Mouse (Mus musculus): ENCODE results near the gene Catsperg1. TPM values are rescaled to one million over a fixed set of nuclear protein-coding genes. Genes with fewer than 3 reads are reported as not detected.

The Catsperg1 gene
- polyA plus RNA-seq, 1 experiment from 2014 or later: 2.5 TPM

DNA sequence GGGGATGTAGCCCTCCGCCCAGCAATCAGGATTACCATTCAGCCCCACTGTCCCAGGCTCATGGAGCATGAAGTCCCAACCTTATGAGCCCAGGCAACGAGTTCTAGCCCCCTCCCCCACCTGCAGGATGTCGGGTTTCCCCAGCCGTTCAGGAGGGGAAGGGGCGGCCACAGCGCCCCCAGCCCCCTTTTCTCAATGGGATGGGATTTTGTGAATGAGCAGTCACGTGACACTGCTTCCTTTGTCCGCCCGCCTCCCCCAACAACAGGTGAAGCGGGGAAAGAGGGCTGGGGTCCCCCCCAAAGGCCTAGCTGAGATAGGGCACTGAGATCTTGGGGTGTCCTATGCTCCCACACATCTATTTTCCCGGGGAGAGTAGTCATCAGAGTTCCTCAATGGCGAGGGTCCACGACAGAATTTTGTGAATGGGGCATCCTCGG, 45.0 kb downstream of the Catsperg1 start:
- Histone ChIP-seq H3K4me3 (ENCODE audit: low read length) (peak overlapping the region; percentile 80), H3K9ac (ENCODE audit: low read depth, low read length) (peak overlapping the region; percentile 82), H3K36me3 (ENCODE audit: control insufficient read depth, insufficient read depth, low read length) (peaks cover 7% of the 10 kb centered on the region), H3K4me2 (ENCODE audit: low read length) (peak overlapping the region; percentile 76), H3K27ac (ENCODE audit: low read depth, low read length) (peak overlapping the region; percentile 90), H3K27me3 (replicated peaks; ENCODE audit: control insufficient read depth, insufficient read depth, low read length) (peaks cover 21% of the 10 kb centered on the region), H3K4me1 (ENCODE audit: control insufficient read depth, insufficient read depth, low read depth, low read length) (peaks cover 27% of the 10 kb centered on the region), H3K9me3 (ENCODE audit: control insufficient read depth, low read length) (no peaks in the 10 kb centered on the region)
- peak; percentile 6 for ATAC-seq
- 0% methylated on average over 14 of the region's 14 CpGs for WGBS

DNA sequence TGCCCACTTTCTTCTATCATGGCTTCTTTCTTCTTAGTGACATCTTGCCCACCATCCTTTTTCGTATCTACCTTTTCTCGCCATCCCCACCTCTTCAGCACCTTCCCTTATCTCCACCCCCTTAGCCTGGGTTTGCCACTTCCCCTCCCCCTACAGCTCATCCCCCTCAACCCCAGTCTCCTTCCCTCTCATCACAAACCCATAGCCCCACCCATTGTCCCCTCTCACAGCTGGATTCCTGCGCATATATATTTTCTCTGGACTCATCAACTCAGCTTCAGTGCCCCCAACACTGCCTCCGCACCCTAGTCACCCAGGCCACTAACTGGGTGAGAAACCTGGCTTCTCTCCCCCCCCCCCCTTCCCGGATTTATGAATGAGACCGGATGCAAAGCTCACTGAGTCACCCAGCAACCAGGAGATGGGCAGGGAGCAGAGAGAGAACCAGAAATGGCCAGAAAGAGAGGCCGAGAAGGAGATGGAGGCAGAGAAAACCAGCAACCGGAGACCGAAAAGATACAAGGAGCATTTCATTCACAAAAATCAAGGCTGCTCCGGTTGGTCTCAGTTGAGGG, 45.6 kb downstream of the Catsperg1 start:
- H3K27me3 ChIP-seq (replicated peaks; ENCODE audit: control insufficient read depth, insufficient read depth, low read length): peaks cover 15% of the 10 kb centered on the region
- H3K4me1 ChIP-seq (ENCODE audit: control insufficient read depth, insufficient read depth, low read depth, low read length): peaks cover 27% of the 10 kb centered on the region
- peak overlapping the region; percentile 76 for H3K4me2 ChIP-seq (ENCODE audit: low read length)
- ATAC-seq: no peak
- H3K27ac ChIP-seq (ENCODE audit: low read depth, low read length): peak overlapping the region; percentile 90
- peak overlapping the region; percentile 80 for H3K4me3 ChIP-seq (ENCODE audit: low read length)
- no peaks in the 10 kb centered on the region for H3K9me3 ChIP-seq (ENCODE audit: control insufficient read depth, low read length)
- 4% methylated on average over 10 of the region's 10 CpGs for WGBS
- peak overlapping the region; percentile 82 for H3K9ac ChIP-seq (ENCODE audit: low read depth, low read length)
- peaks cover under 1% of the 10 kb centered on the region for H3K36me3 ChIP-seq (ENCODE audit: control insufficient read depth, insufficient read depth, low read length)

DNA sequence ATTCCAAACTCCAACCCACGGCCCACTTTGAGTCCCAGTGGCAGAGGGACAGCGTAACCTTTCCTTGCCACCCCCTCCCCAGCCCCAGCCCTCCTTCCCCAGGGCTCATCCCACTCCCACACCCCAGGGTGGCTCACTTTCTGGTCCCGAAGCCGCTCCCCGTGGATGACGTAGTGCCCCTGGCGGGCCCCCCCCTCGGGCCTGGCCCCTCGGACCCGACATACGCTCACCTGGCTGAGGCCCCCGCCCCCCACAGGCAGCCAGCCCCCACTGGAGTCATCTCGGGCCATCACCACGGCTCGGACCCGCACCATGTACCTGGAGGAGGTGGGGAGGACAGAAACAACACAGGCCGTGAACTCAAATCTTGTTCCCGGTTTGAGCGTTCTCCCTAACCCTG, 46.2 kb downstream of the Catsperg1 start:
- H3K4me2 ChIP-seq (ENCODE audit: low read length): peak overlapping the region; percentile 76
- ATAC-seq: no peak
- peak overlapping the region; percentile 82 for H3K9ac ChIP-seq (ENCODE audit: low read depth, low read length)
- H3K4me1 ChIP-seq (ENCODE audit: control insufficient read depth, insufficient read depth, low read depth, low read length): peaks cover 27% of the 10 kb centered on the region
- WGBS: 18% methylated on average over 18 of the region's 19 CpGs
- peaks cover 10% of the 10 kb centered on the region for H3K27me3 ChIP-seq (replicated peaks; ENCODE audit: control insufficient read depth, insufficient read depth, low read length)
- no peaks in the 10 kb centered on the region for H3K36me3 ChIP-seq (ENCODE audit: control insufficient read depth, insufficient read depth, low read length)
- H3K9me3 ChIP-seq (ENCODE audit: control insufficient read depth, low read length): no peaks in the 10 kb centered on the region
- H3K4me3 ChIP-seq (ENCODE audit: low read length): peak overlapping the region; percentile 80
- H3K27ac ChIP-seq (ENCODE audit: low read depth, low read length): no peak overlapping the region

DNA sequence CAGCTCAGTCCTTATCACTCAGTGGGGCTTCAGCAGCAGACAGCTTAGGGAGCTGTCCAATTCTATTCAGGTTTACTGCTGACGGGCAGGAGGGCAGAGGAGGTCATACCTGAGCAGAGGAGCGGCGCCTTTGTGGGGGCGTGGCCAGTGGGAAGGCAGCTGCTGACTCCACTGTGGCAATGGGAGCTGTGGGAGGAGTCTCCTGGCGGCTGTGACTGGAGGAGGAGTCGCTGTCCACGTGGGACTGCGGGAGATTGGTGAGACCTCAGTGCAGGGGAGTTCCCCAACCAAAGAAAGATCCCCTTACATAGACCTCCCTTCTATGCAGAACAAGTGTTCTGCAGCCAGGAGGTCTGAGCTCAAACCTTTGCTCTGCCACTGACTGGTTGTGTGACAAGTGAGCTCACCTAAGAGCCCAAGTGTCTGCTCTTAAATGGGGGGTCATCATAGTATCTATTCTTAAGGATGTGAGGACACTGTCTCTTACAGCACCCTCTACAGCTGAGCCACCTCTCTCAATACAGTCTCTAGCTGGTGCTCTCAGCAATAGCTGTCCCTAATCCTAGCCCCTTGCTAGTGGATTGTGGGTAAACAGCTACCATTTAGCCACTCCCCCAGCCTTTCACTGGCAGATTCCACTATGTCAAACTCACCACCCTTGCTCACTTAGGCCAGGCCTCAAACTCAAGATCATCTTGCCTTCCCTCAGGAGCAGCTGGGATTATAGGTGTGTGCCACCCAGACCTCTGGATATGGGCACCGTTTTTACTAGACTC, 50.9 kb downstream of the Catsperg1 start:
- Histone ChIP-seq H3K27me3 (replicated peaks; ENCODE audit: control insufficient read depth, insufficient read depth, low read length) (peaks cover 3% of the 10 kb centered on the region; the same call in 1 of the 2 replicates), H3K36me3 (ENCODE audit: control insufficient read depth, insufficient read depth, low read length) (peaks cover 2% of the 10 kb centered on the region), H3K4me1 (ENCODE audit: control insufficient read depth, insufficient read depth, low read depth, low read length) (peaks cover 5% of the 10 kb centered on the region), H3K27ac (ENCODE audit: low read depth, low read length) (no peak overlapping the region), H3K9me3 (ENCODE audit: control insufficient read depth, low read length) (no peaks in the 10 kb centered on the region), H3K9ac (ENCODE audit: low read depth, low read length) (no peak overlapping the region), H3K4me3 (ENCODE audit: low read length) (no peak overlapping the region), H3K4me2 (ENCODE audit: low read length) (no peak overlapping the region)
- no peak for ATAC-seq
- WGBS: 23% methylated on average over 9 of the region's 9 CpGs

DNA sequence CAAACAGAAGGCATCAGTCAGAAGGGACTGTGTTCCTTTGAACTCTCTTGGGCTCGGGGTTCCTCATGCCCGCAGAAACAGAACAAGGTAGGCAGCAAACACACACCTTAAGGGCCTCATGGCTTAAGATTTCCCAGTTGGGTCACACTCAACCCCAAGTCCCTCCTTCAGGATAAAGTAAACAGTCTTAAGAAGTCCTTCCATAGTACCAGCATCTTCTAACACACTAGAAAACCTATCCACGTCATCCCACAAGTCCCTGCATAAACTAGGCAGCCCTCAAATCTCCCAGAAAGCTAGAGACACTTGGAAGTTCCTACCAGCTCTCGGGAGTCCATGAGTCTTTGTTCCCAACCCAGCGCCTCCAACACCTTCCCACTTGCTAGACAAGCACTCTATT, 51.5 kb downstream of the Catsperg1 start:
- H3K9ac ChIP-seq (ENCODE audit: low read depth, low read length): no peak overlapping the region
- ATAC-seq: no peak
- no peak overlapping the region for H3K4me3 ChIP-seq (ENCODE audit: low read length)
- H3K27me3 ChIP-seq (replicated peaks; ENCODE audit: control insufficient read depth, insufficient read depth, low read length): peaks cover 3% of the 10 kb centered on the region; the same call in 1 of the 2 replicates
- WGBS: 89% methylated on average over 5 of the region's 5 CpGs
- H3K4me1 ChIP-seq (ENCODE audit: control insufficient read depth, insufficient read depth, low read depth, low read length): no peaks in the 10 kb centered on the region; the same call in 1 of the 2 replicates
- no peaks in the 10 kb centered on the region for H3K9me3 ChIP-seq (ENCODE audit: control insufficient read depth, low read length)
- no peak overlapping the region for H3K4me2 ChIP-seq (ENCODE audit: low read length)
- H3K27ac ChIP-seq (ENCODE audit: low read depth, low read length): no peak overlapping the region
- H3K36me3 ChIP-seq (ENCODE audit: control insufficient read depth, insufficient read depth, low read length): peaks cover 2% of the 10 kb centered on the region

DNA sequence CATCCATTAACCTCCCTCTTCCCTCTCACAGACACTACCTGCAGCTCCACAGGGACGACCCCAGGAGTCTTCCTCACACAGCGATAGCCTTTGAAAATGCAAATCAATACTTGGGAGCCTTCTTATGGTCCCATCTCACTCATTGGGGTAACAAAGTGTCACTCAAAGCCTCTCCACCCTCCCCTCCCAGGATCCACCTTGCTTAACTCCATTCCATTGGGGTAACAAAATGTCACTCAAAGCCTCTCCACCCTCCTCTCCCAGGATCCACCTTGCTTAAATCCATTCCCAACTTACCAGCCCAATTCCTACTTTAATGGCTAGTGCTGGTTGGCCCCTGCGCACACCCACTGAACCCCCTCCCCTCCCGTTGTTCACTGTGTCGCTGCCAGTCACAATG, 55.6 kb downstream of the Catsperg1 start:
- no peak for ATAC-seq
- no peak overlapping the region for H3K4me3 ChIP-seq (ENCODE audit: low read length)

DNA sequence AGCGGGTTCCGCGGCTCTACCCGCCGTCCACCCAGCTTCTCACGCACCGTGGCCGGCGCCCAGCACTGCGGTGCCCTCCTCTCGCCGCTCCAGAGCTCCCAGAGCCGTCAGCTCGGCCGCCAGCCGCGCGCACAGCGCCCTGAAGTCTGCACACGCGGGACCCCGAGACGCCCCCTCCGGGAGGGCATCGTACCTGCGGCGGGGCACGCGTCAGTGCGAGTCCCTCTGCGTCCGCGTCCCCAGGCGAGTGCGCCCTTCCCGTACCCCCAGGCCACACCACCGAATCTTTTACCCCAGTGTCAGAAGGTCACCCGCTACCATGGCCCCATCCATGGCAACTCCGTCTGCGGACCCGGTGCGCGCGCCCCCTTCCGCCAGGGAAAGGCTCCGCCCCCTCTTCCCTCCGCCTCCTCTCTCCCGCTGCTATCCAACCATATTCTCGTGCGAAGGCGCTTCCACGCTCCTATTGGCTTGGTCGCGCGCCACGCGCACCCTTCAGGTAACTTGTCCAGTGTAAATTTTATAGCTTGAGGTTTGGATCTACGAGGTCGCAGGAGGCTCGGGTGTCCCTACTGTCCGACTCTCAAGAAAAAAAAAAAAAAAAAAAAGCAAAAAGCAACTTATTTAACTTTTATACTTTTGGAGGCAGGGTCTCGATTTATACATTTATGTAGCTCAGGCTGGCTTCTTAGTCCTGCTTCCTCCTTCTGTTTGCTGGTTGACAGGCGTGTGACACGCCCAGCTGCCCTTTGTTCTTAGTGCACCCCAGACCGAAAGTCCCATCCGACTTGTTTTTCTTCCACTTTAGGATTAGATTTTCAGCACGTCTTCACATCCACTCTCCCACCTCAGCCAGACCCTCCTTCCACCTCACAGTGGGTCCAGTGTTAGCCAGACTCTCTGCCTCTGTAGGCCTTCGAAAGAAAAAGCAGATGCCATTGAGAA, 57.7 kb downstream of the Catsperg1 start, which contains the start of gene Fam98c:
Gene Fam98c, minus strand, starts transcription at position 397 of the 945 bp plus-strand sequence.
- Histone ChIP-seq H3K27ac (ENCODE audit: low read depth, low read length) (peak within 1 kb of the TSS; percentile 92), H3K27me3 (replicated peaks; ENCODE audit: control insufficient read depth, insufficient read depth, low read length) (peaks cover 3% of the 10 kb centered on the region; the same call in 1 of the 2 replicates), H3K9ac (ENCODE audit: low read depth, low read length) (peak within 1 kb of the TSS; percentile 86), H3K9me3 (ENCODE audit: control insufficient read depth, low read length) (no peaks in the 10 kb centered on the region), H3K4me3 (ENCODE audit: low read length) (peak within 1 kb of the TSS; percentile 90), H3K4me1 (ENCODE audit: control insufficient read depth, insufficient read depth, low read depth, low read length) (peaks cover 9% of the 10 kb centered on the region), H3K36me3 (ENCODE audit: control insufficient read depth, insufficient read depth, low read length) (no peaks in the 10 kb centered on the region), H3K4me2 (ENCODE audit: low read length) (peak within 1 kb of the TSS; percentile 93)
- 4% methylated on average over 50 of the region's 68 CpGs for WGBS
- peak; percentile 83 for ATAC-seq

More for the DNA sequence above, 55.6 kb downstream of the Catsperg1 start:
- Histone ChIP-seq H3K27me3 (replicated peaks; ENCODE audit: control insufficient read depth, insufficient read depth, low read length) (peaks cover 3% of the 10 kb centered on the region; the same call in 1 of the 2 replicates), H3K4me2 (ENCODE audit: low read length) (no peak overlapping the region), H3K27ac (ENCODE audit: low read depth, low read length) (no peak overlapping the region), H3K9ac (ENCODE audit: low read depth, low read length) (no peak overlapping the region), H3K4me1 (ENCODE audit: control insufficient read depth, insufficient read depth, low read depth, low read length) (peaks cover 9% of the 10 kb centered on the region), H3K36me3 (ENCODE audit: control insufficient read depth, insufficient read depth, low read length) (peaks cover 2% of the 10 kb centered on the region), H3K9me3 (ENCODE audit: control insufficient read depth, low read length) (no peaks in the 10 kb centered on the region)
- WGBS: 3% methylated on average over 5 of the region's 5 CpGs

DNA sequence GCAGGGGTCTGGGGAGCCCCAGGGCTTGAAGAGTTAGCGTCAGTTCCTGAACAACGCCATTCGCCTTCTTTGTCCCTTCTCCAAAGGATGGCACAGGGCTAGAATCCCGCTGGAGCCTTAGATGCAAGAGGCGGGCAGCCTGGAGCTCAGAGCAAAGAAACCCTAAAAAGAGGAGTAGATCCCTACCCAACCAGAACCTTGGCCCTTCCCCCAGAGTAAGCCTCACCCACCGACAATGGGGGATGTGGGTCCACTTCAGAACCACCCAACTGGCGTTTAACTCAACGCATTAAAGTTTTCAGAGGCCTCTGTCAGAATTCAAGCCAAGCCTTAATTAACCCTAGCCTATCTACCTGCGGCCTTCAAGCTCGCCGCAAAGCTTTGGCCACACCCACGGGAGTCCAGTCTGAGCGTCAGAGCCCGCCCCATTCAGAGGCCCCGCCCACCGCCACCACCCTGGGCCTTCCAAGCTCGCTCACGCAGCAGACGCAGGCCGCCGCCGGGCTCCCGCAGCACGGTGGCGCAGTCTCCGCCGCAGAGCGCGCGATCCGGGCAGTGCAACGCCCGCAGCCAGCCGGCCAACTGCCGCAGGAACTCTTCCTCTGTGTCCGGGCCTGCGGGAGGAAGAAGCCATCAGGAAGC, 58.5 kb downstream of the Catsperg1 start:
- H3K4me3 ChIP-seq (ENCODE audit: low read length): peak overlapping the region; percentile 90
- 7% methylated on average over 37 of the region's 37 CpGs for WGBS
- H3K36me3 ChIP-seq (ENCODE audit: control insufficient read depth, insufficient read depth, low read length): no peaks in the 10 kb centered on the region
- peak; percentile 91 for ATAC-seq
- H3K9me3 ChIP-seq (ENCODE audit: control insufficient read depth, low read length): no peaks in the 10 kb centered on the region
- H3K4me2 ChIP-seq (ENCODE audit: low read length): peak overlapping the region; percentile 93
- peaks cover 9% of the 10 kb centered on the region for H3K4me1 ChIP-seq (ENCODE audit: control insufficient read depth, insufficient read depth, low read depth, low read length)
- peak overlapping the region; percentile 92 for H3K27ac ChIP-seq (ENCODE audit: low read depth, low read length)
- peaks cover 3% of the 10 kb centered on the region; the same call in 1 of the 2 replicates for H3K27me3 ChIP-seq (replicated peaks; ENCODE audit: control insufficient read depth, insufficient read depth, low read length)
- peak overlapping the region; percentile 86 for H3K9ac ChIP-seq (ENCODE audit: low read depth, low read length)

Data from hindbrain, embryonic 16.5 days (tissue).